Comparison of ENCODE assay signal across 8 mouse cellular contexts in genomic region chr1:178368121-178368520, GRCm38 (mm10). TPM values are rescaled to one million over a fixed set of nuclear protein-coding genes. Genes with fewer than 3 reads are reported as not detected.
A peak's percentile ranks its signal among the peaks of the same experiment; 100 is the strongest.
DNase-seq lines count a peak whose midpoint lies in the region; ATAC-seq and TF ChIP-seq lines count a peak whose summit lies in the region.

No protein-coding gene starts in this region.

- WGBS in heart, embryonic 13.5 days = 55% methylated on average over 6 of the region's 6 CpGs
- WGBS in limb, embryonic 14.5 days = 78% methylated on average over 6 of the region's 6 CpGs

- no peak for ATAC-seq in heart, embryonic 13.5 days (ENCODE audit: extremely low read depth, insufficient number of reproducible peaks, low FRiP score, low TSS enrichment)
- ATAC-seq in limb, embryonic 14.5 days (ENCODE audit: low FRiP score, low read depth) = no peak

- no peak for DNase-seq in heart, postnatal 4 days
- peak; percentile 62 to 68 for DNase-seq in adrenal gland, postnatal 36 days
- no peak for DNase-seq in limb, embryonic 14.5 days (ENCODE audit: low spot score)
- DNase-seq in spleen, postnatal 14 days (ENCODE audit: low spot score in 2 of 2) = no peak
- no peak for DNase-seq in lung, postnatal 4 days
- no peak for DNase-seq in frontal cortex, postnatal 25 days (ENCODE audit: low spot score in 2 of 2)

- no peaks in the 10 kb centered on the region for H3K9me3 ChIP-seq in heart, embryonic 13.5 days
- no peaks in the 10 kb centered on the region for H3K9me3 ChIP-seq in E14TG2a.4 (ENCODE audit: low read length)
- no peaks in the 10 kb centered on the region for H3K9me3 ChIP-seq in limb, embryonic 14.5 days (ENCODE audit: control insufficient read depth, low read length)

- H3K4me2 ChIP-seq in heart, embryonic 13.5 days = peak overlapping the region; percentile 83
- H3K4me2 ChIP-seq in limb, embryonic 14.5 days (replicated peaks; ENCODE audit: low read depth, low read length, severe bottlenecking) = peak overlapping the region; percentile 64; the same call in 1 of the 2 replicates

- no peak for TF ChIP-seq CTCF in E14TG2a.4 (conservative IDR thresholded peaks at IDR 0.05; ENCODE audit: low read length)

- H3K9ac ChIP-seq in heart, embryonic 13.5 days = peak overlapping the region; percentile 84
- H3K9ac ChIP-seq in limb, embryonic 14.5 days (ENCODE audit: low read depth, low read length, severe bottlenecking) = no peak overlapping the region

- peak overlapping the region; percentile 92 for H3K27ac ChIP-seq in heart, embryonic 13.5 days (replicated peaks)
- H3K27ac ChIP-seq in limb, embryonic 14.5 days (replicated peaks; ENCODE audit: low read depth, low read length) = no peak overlapping the region

- no peak for TF ChIP-seq POLR2A in limb, embryonic 14.5 days (IDR thresholded peaks at IDR 0.05; ENCODE audit: borderline replicate concordance, extremely low read depth, insufficient read depth, insufficient read length)

- H3K36me3 ChIP-seq in heart, embryonic 13.5 days = no peaks in the 10 kb centered on the region
- H3K36me3 ChIP-seq in E14TG2a.4 (ENCODE audit: insufficient read depth, low read length) = no peaks in the 10 kb centered on the region
- H3K36me3 ChIP-seq in limb, embryonic 14.5 days (ENCODE audit: control insufficient read depth, insufficient read depth, low read length) = no peaks in the 10 kb centered on the region

- no peaks in the 10 kb centered on the region for H3K27me3 ChIP-seq in heart, embryonic 13.5 days (replicated peaks)
- peaks cover 7% of the 10 kb centered on the region; the same call in 1 of the 2 replicates for H3K27me3 ChIP-seq in E14TG2a.4 (ENCODE audit: insufficient read depth, low read length)
- no peaks in the 10 kb centered on the region for H3K27me3 ChIP-seq in limb, embryonic 14.5 days (ENCODE audit: control insufficient read depth, insufficient read depth, low read length)

- peaks cover 20% of the 10 kb centered on the region for H3K4me1 ChIP-seq in heart, embryonic 13.5 days
- peaks cover 63% of the 10 kb centered on the region for H3K4me1 ChIP-seq in E14TG2a.4 (replicated peaks; ENCODE audit: low read depth, low read length)
- peaks cover 3% of the 10 kb centered on the region; the same call in 1 of the 2 replicates for H3K4me1 ChIP-seq in limb, embryonic 14.5 days (ENCODE audit: control insufficient read depth, insufficient read depth, low read length)

- no peak overlapping the region for H3K4me3 ChIP-seq in heart, embryonic 13.5 days
- peak overlapping the region; percentile 80 for H3K4me3 ChIP-seq in E14TG2a.4 (replicated peaks; ENCODE audit: low read length)
- H3K4me3 ChIP-seq in limb, embryonic 14.5 days (replicated peaks; ENCODE audit: low read length) = no peak overlapping the region

RNA-seq across cellular contexts. Expression of gene Hnrnpu, which starts 30.5 kb away (rescaled TPM):
- polyA plus RNA-seq in heart, embryonic 13.5 days (2015; fragmentation: Nextera tagmentation; extraction: Ambion mirVana) = 196 and 202 TPM in 2 replicates
- total RNA-seq in heart, postnatal 4 days (2021) = 100 to 1,000 TPM; 343 to 362 TPM
- 100 to 1,000 TPM; 340 to 387 TPM for total RNA-seq in adrenal gland, postnatal 36 days (2021)
- polyA plus RNA-seq in limb, embryonic 14.5 days (2012; rRNA removed) = 246 and 379 TPM in 2 replicates
- polyA plus RNA-seq in limb, embryonic 14.5 days (2014; fragmentation: Nextera tagmentation; extraction: Ambion mirVana) = 393 and 475 TPM in 2 replicates

RNA-seq across cellular contexts. Expression of gene Efcab2, which starts 37.8 kb away (rescaled TPM):
- 12.1 and 12.3 TPM in 2 replicates for polyA plus RNA-seq in heart, embryonic 13.5 days (2015; fragmentation: Nextera tagmentation; extraction: Ambion mirVana)
- total RNA-seq in heart, postnatal 4 days (2021) = 10 to 100 TPM; 19.8 to 20.5 TPM
- 1 to 10 TPM; 2.1 to 3.2 TPM for total RNA-seq in adrenal gland, postnatal 36 days (2021)
- polyA plus RNA-seq in limb, embryonic 14.5 days (2012; rRNA removed) = 0.99 and 1.4 TPM in 2 replicates
- polyA plus RNA-seq in limb, embryonic 14.5 days (2014; fragmentation: Nextera tagmentation; extraction: Ambion mirVana) = 2.7 and 5.2 TPM in 2 replicates

RNA-seq across cellular contexts. Expression of gene Cox20, which starts 49.2 kb away (rescaled TPM):
- 197 and 213 TPM in 2 replicates for polyA plus RNA-seq in heart, embryonic 13.5 days (2015; fragmentation: Nextera tagmentation; extraction: Ambion mirVana)
- total RNA-seq in heart, postnatal 4 days (2021) = 100 to 1,000 TPM; 146 to 147 TPM
- 100 to 1,000 TPM in 1 of 2 experiments, 10 to 100 TPM in 1; 79.2 to 103 TPM for total RNA-seq in adrenal gland, postnatal 36 days (2021)
- 53.3 and 72.8 TPM in 2 replicates for polyA plus RNA-seq in limb, embryonic 14.5 days (2012; rRNA removed)
- 116 and 118 TPM in 2 replicates for polyA plus RNA-seq in limb, embryonic 14.5 days (2014; fragmentation: Nextera tagmentation; extraction: Ambion mirVana)

Comparison
In these comparisons a context has a peak if more than half of its experiments do, and no peak if none do; other contexts are left out.
1. DNase-seq: peak in adrenal gland, postnatal 36 days (2 of 2); none in heart, postnatal 4 days (single experiment), limb, embryonic 14.5 days (single experiment), spleen, postnatal 14 days (0 of 2), lung, postnatal 4 days (0 of 2) and frontal cortex, postnatal 25 days (0 of 2).
2. RNA of gene Efcab2, which starts 37.8 kb away (total RNA-seq): 19.8 to 20.5 TPM in heart, postnatal 4 days; 2.1 to 3.2 TPM in adrenal gland, postnatal 36 days; every median in the first group is over 4 times any median in the second.